Mouse (Mus musculus): Measurements from ENCODE around the gene Phgdh.

- TF ChIP-seq CTCF (IDR thresholded peaks at IDR 0.05; ENCODE audit: extremely low read depth, insufficient read length, insufficient replicate concordance, low read depth, low read length) (no peak), POLR2A (IDR thresholded peaks at IDR 0.05; ENCODE audit: low read depth, low read length) (no peak)
Observed at GRCm38 (mm10) chr3:98366086-98366485, 26.3 kb upstream of the Phgdh start.

Data from small intestine, adult 2 months (tissue).